Mouse (Mus musculus): ENCODE measurements around the gene Ccnjl.

Gene Ccnjl

GRCm38 (mm10) chr11:43520521-43520920 is 8.1 kb upstream of the Ccnjl start:
- DNase-seq (ENCODE audit: extremely low read depth, low read depth), result no peak

DNA sequence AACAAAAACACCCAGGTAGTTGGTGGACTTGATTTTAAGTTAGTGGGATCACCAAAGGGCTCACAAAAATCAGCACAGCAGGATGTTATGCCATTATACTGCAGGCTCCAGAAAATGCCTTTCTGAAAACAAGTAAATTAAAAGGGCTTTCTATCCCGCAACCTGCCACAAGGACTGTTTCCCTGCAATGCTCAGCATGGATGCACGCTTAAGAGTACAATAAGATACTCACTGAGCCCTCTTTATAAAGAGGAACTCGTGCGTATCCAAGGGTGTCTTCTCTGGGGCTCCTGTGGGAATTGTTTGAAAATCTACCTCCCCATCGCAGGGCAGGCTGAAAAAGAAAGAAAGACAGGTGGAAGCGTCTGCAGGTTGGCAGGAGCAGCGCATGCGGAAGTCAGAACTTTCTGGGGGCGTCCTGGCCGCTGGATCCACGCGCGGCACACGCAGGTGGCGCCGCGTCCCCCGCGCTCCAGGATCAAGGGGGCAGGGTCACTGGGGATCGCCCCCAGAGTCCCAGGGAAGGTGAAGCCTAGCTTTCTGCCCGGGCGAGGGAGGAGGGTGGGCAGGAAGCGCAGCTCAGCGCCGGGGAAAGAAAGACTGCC is 404 bp upstream of the Ccnjl start:
- DNase-seq (ENCODE audit: extremely low read depth, low read depth), result no peak

DNA sequence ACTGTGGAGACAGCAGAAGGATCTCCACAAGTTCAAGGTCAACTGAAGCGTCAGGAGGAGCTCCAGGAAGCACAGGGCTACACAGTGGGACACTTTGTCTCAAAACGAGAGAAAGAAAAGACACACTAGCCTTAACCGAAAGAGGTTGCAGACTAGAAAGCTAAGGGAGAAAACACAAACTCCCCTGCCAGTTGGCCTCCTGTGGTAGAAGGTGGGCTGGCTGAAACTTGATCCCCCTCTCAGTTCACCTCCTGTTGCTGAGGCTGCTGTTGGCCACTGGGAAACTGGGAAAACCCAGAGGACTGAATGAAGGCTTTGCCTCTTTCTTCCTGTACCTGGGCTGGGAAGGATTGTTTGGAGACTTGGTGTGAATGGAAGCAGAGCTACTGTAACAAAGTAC is 1.5 kb downstream of the Ccnjl start:
- no peak for DNase-seq (ENCODE audit: extremely low read depth, low read depth)

DNA sequence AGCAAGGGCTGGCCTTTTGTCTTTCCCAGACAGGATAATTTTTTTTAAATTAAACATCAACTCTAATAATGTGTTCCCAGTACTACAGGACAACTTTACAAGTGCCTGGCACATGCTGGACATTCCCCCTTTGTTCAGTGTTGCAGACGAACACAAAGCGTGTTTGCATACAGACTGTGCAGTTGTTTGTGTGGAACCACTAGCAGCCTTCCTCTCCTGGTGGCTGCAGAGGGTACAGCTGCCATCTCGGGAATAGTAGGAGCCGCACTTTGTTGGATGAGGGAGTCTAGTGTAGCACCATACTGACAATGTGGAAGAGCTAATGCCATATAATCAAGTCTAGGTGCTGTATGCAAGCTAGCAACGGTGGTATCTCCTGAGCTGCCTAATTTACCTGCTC is 3.0 kb downstream of the Ccnjl start:
- no peak for DNase-seq (ENCODE audit: extremely low read depth, low read depth)

DNA sequence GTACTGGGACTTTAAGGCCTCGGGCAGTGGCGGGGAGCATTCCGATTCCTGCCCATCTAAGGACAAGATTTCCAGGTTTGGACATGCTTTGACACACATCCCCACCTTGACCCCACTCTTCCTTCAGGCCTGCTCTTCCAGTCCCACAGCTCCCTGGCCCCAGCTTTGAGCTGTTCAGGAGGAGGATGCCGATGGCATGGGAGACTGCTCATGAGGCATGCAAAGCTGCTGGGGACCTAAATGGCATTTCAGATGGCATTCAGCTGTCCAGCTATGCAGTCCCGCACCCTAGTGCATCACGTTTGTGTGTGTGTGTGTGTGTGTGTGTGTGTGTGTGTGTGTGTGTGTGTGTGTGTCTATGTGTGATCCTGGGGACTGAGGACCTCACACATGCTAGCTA is 8.5 kb downstream of the Ccnjl start:
- no peak for DNase-seq (ENCODE audit: extremely low read depth, low read depth)

DNA sequence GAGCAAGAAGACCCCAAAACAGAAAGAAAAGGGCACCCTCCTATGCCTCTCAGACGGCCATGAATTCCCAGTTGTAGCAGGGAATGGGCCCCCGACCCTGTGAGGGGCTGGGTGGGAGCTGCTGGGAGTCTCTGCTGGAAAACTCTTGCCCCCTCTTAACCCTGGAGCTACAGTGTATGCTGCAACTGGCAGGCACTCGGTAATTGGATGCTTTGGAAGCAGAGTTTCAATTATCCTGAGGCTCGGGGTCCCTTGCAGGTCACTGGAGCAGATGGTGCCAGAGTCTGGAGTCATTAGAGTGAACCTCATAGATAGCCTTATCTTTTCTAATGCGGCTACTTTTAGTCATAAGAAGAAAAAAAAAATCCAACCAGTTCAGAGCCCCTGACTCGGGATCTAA is 11.3 kb downstream of the Ccnjl start:
- no peak for DNase-seq (ENCODE audit: extremely low read depth, low read depth)

DNA sequence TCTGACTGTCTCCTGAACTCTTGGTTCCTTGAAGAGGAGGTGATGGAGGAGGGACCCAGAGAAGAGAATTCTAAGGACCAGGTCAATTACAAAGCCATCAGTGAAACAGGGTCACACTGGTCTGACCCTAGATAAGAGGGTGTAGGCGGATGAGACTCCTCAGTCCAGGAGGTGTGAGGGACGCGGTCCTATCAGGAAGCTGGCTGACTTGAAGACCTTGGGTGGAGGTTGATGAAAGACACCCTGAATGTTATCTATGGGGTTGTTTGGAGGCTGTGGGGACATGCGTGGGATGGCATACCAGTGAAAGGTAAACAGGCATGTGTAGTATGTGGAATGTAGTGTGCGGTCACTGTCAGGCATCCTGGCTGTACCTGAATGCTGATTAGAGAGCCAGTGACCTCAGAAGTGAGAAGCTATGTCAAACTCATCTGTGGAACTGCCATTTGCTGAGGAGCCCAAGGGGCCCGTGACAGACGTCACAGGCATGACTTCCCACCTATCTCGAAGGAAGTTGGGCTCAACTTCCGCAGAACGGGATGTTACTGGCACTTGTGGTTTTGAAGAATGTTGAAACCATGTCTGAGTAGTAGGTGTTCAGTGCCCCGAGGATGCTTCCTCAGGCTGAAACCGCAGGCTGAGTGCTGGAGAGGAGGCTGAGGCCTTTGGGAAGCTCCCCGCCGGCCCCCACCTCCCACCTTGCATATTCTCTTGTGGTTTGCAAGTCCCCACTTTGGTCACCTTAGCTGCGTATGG is 15.3 kb downstream of the Ccnjl start:
- no peak for DNase-seq (ENCODE audit: extremely low read depth, low read depth)

DNA sequence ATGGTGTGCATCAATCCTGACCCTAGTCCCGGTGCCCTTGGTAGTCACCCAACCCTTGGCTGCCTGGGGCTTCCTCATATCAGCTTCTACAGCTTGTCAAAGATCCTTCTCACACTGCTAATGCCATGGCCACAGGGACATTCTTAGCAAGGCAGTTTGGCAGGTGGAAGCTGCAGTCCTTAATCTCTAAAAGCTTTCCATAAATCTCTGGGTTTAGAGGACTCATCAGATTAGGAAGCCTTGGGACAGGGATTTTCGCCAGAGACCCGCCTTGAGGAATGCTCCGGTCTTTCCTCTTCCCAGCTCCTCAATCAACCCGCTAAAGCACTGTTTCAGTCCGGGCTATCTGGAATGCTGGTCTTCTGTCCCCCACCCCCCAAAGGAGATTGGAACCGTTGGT is 16.2 kb downstream of the Ccnjl start:
- DNase-seq (ENCODE audit: extremely low read depth, low read depth), result no peak

GRCm38 (mm10) chr11:43545873-43546475 is 17.4 kb downstream of the Ccnjl start:
- no peak for DNase-seq (ENCODE audit: extremely low read depth, low read depth)

DNA sequence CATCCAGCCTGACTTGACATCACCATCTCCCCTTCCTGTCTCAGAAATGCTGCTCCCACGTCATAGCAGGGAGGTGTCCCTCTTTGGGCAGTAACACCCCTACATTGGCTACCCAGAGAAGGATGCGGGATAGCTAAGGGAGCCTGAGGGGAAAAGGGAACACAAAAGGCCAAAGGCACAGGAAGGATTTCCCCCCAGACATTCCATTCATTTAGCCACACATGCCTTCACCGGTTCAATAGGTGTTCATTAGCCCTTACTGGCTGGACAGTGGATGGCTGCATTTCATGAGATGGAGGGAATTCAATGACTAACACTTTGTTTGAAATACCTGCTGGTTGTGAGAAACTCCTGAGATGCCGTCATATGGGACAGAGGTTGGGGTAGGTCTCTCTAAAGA is 18.1 kb downstream of the Ccnjl start:
- DNase-seq (ENCODE audit: extremely low read depth, low read depth), result no peak

- no peak for DNase-seq (ENCODE audit: extremely low read depth, low read depth)
Observed at GRCm38 (mm10) chr11:43548148-43548547, 19.6 kb downstream of the Ccnjl start.

DNA sequence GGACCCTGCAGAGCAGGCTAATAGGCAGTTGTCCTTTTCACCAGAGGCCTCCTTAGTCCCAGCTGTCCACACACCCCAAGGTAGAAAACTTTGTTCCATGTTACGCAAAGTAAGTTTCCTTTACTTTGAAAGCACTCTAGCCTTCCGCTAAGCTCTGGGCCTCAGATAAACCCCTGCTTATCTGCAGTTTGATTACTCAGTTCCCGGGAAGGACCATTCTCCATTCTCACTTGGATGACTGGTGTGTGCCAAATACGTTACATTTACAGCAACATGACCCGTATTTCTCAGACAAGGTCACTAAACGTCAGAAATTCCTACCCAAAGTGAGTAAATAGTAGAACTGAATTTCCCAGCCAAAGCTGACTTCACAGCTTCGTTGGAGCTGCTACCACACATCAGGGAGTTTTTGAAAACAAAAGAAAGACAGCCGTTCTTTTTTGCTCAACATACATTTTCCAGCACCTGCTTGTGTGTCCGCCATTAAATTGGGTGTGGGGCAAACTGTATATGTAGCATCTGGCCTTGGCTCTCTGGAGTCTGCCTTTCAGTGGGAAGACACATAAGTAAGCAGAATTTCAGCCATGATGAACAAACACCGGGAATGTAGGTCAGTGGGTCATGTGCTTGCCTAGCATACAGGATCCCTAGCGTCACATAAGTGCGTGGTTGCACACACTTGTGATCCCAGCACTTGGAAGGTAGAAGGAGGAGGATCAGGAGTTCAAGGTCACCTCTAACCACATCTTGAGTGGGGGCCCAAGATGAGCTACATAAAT is 20.3 kb downstream of the Ccnjl start:
- DNase-seq (ENCODE audit: extremely low read depth, low read depth), result no peak

GRCm38 (mm10) chr11:43549701-43550100 is 21.1 kb downstream of the Ccnjl start:
- DNase-seq (ENCODE audit: extremely low read depth, low read depth), result no peak

- no peak for DNase-seq (ENCODE audit: extremely low read depth, low read depth)
Observed at GRCm38 (mm10) chr11:43551756-43552155, 23.2 kb downstream of the Ccnjl start.

- DNase-seq (ENCODE audit: extremely low read depth, low read depth), result no peak
Observed at GRCm38 (mm10) chr11:43552675-43553074, 24.1 kb downstream of the Ccnjl start.

GRCm38 (mm10) chr11:43556538-43556937 is 28.0 kb downstream of the Ccnjl start:
- DNase-seq (ENCODE audit: extremely low read depth, low read depth), result no peak

DNA sequence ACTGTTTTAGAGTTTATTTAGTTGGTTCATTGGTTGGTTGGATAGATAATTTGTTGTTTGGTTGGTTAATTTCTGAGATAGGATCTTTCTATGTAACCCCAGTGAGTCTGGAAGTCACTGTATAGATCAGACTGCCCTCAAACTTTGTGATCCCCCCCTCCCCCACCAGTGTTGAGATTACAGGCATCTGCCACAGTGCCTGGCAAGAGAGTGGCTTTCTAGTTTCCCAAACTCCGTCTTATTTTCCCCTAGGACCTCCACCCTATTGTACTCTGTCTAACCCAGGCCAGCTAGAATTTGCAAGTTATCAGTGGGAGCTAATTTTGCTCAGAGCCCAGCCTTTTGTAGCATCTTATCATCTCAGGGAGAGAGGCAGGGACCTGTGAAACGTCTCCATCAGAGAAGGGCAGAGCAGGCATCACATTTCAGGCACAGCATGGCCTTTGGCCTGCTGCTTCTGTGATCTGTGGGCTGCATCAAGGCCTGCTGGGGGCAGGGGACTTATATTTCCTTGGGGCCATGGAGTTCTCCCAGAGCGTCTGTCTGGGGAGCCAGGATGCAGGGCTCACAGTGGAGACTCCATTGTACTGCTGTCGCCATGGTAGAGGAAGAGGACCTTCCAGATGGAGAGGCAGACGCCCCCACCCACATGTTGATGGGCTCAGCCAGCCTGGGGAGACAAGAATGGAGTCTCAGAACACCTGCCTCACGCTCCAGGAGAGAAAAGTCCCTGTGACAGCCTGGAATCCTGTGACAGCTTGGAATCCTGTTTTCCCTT is 31.1 kb downstream of the Ccnjl start:
- DNase-seq (ENCODE audit: extremely low read depth, low read depth), result no peak

DNA sequence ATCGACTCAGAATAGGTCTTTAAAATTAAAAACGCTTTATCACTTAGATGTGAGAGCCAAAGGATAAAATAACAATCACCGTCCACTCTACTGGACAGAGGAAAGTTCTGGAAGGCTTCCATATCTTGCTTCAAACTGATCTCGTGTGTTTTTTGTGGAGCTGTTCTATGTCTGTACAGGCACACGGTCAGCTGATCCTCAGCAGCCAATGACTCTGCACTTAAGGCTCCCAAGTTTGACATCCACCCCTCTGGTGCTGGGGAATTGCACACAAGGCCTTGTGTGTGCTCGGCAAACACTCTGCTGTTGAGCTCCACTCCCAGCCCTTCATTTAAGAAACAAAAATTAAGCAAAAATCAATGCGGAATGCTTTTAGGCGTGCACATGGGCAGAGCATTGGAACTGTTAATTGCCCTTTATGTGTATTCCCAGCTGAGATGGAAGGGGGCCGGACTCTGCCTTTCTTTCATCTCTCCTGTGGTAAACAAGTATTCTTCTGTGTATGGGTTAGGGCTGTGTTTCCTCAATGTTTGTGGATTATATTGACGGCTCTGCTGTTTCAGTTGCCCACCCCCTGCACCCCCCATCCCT is 35.2 kb downstream of the Ccnjl start:
- DNase-seq (ENCODE audit: extremely low read depth, low read depth), result no peak

GRCm38 (mm10) chr11:43565414-43565813 is 36.8 kb downstream of the Ccnjl start:
- DNase-seq (ENCODE audit: extremely low read depth, low read depth), result no peak

- DNase-seq (ENCODE audit: extremely low read depth, low read depth), result no peak
Observed at GRCm38 (mm10) chr11:43565852-43566251, 37.3 kb downstream of the Ccnjl start.

GRCm38 (mm10) chr11:43566696-43567095 is 38.1 kb downstream of the Ccnjl start:
- no peak for DNase-seq (ENCODE audit: extremely low read depth, low read depth)
